In the genomic region with DNA sequence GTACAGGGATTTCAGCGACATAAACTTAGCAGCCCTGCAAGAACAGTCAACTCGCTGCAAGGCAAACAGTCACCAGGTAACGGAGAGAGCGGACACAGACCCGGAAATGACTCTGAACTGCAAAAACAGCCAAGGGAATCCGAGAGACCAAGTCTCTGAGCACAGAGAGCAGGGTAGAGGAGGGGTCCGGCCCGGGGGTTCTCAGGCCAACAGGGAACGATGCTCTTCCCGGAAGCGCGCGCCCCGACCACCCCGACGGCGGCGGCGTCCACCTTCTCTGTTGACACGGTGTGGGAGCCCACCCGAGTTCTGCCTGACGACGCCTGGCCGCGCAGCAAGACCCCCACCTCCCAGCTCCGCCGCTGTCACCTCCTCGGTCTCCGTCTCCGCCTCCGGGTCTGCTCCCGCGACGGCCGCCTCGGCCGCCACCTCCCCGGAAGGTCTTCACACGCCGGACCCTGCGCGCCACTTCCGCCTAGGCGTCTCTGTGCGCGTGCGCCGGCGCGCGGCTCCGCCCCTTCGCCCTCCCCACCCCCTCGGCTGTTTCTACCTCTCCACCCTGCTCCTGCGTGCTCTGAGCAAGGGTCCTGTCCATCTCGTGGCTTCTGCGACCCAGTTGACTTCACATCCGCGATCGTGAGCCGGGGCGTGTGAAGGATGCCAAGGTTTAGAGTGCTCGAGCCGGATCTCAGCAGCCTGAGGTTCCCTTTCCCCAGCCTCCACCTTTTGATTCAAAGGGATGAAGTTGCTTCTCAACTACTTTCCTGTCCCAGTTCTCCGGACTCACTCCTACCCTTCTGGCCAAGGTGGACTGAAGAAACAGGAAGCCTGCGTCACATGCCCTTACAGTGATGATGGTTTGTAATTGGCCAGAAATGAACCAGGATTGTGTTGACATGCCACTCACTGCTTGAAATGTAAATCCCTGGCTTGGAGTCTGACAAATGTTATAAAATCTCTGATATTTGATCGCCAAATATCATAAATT, we compare ENCODE assay signal across 8 mouse cellular contexts. TPM values are rescaled to one million over a fixed set of nuclear protein-coding genes. Genes with fewer than 3 reads are reported as not detected.
DNase-seq lines count a peak whose midpoint lies in the region; ATAC-seq lines count a peak whose summit lies in the region.

A gene (minus strand): TSS at position 813 of the 988 bp plus-strand sequence.

- peak; percentile 90 for DNase-seq in ZHBTc4 (ENCODE audit: low read depth, low spot score)
- peak; percentile 63 to 70 for DNase-seq in gastrocnemius, adult 8-10 months (ENCODE audit: low spot score in 2 of 2)
- peak; percentile 42 for DNase-seq in hindlimb bud, embryonic 11.5 days (ENCODE audit: extremely low spot score, low read depth, low spot score)
- DNase-seq in left cerebral cortex, adult 8-10 months (ENCODE audit: low spot score in 2 of 2), result peak; percentile 63 to 67
- DNase-seq in right cerebral cortex, postnatal 14 days, result peak; percentile 77
- peak; percentile 78 to 84 for DNase-seq in urinary bladder, postnatal 36 days (ENCODE audit: low spot score in 2 of 2)

- peak; percentile 90 for ATAC-seq in common myeloid progenitor, adult 5-6 weeks (replicated peaks; ENCODE audit: low read depth, poor library complexity, severe bottlenecking)
- peak; percentile 95 for ATAC-seq in megakaryocyte progenitor cell, adult 5-6 weeks (replicated peaks; ENCODE audit: poor library complexity)

RNA-seq across cellular contexts. Expression of the gene that starts here (rescaled TPM):
- total RNA-seq in common myeloid progenitor, adult 5-6 weeks (2017), result 21.9 and 24.7 TPM in 2 replicates
- total RNA-seq in gastrocnemius, adult 8-10 months (2022), result 1 to 10 TPM; 1.0 to 2.4 (median 2.0) TPM
- total RNA-seq in left cerebral cortex, adult 8-10 months (2022), result 10 to 100 TPM; 14.6 to 17.8 (median 15.5) TPM
- 22.0 and 29.3 TPM in 2 replicates for total RNA-seq in megakaryocyte progenitor cell, adult 5-6 weeks (2015)
- total RNA-seq in megakaryocyte progenitor cell, adult 5-6 weeks (2017), result 16.1 and 17.8 TPM in 2 replicates

Comparison
In these comparisons a context has a peak if more than half of its experiments do, and no peak if none do; other contexts are left out.
1. Peak in every context shown above with its lines: DNase-seq and ATAC-seq.